ENCODE assay signal across 21 mouse cellular contexts in genomic region chr1:165051294-165051693, GRCm38 (mm10).
DNase-seq lines count a peak whose midpoint lies in the region; ATAC-seq and TF ChIP-seq lines count a peak whose summit lies in the region.
"Had no signal": no experiment of that assay in that cellular context is flagged by ENCODE, and none has a peak within 500 bp of the region (broad histone marks: within the 10 kb centered on the region; RNA-seq: fewer than 3 reads in every experiment).

No protein-coding gene starts in this region.

- WGBS in heart, embryonic 12.5 days: 64% methylated on average over 2 of the region's 2 CpGs
- 63% methylated on average over 2 of the region's 2 CpGs for WGBS in forebrain, postnatal 0 days
- 48% methylated on average over 2 of the region's 2 CpGs for WGBS in lung, postnatal 0 days

- no peak for DNase-seq in CH12.LX (ENCODE audit: extremely low read depth)
- no peak for DNase-seq in forebrain, postnatal 0 days
- DNase-seq in lung, postnatal 0 days (ENCODE audit: low spot score): no peak
- DNase-seq: adrenal gland, adult 2 months; adrenal gland, postnatal 10 days; adrenal gland, postnatal 36 days; B cell, adult 2 months; cerebellum, adult 11-12 months; cerebellum, adult 2 months; cerebellum, adult 9-10 months; cerebellum, postnatal 10 days; cerebellum, postnatal 25 days; embryo, embryonic 11 days had no signal

- in situ Hi-C loops in CH12.LX (cut with MboI; ENCODE audit: low pct_ligation_motif_present, low pct_unique_long_range_greater_than_20kb, low sequenced_read_pairs): no loop called here

- TF ChIP-seq EP300 in CH12.LX (IDR thresholded peaks at IDR 0.05; ENCODE audit: low read length): no peak
- TF ChIP-seq EP300 in lung, postnatal 0 days (IDR thresholded peaks at IDR 0.05): no peak

- no peaks in the 10 kb centered on the region for H3K4me1 ChIP-seq in CH12.LX (ENCODE audit: control insufficient read depth in 1 of 2, insufficient read depth in 2 of 2)
- H3K4me1 ChIP-seq in heart, embryonic 12.5 days (replicated peaks): peaks cover 26% of the 10 kb centered on the region
- peaks cover 5% of the 10 kb centered on the region; the same call in 1 of the 2 replicates for H3K4me1 ChIP-seq in forebrain, postnatal 0 days (ENCODE audit: insufficient read depth)
- H3K4me1 ChIP-seq in lung, postnatal 0 days (ENCODE audit: insufficient read depth, low read depth, low read length): no peaks in the 10 kb centered on the region

- H3K27ac ChIP-seq in CH12.LX (ENCODE audit: insufficient read depth, low read depth): no peak overlapping the region
- H3K27ac ChIP-seq in heart, embryonic 12.5 days (ENCODE audit: poor library complexity, severe bottlenecking): no peak overlapping the region
- H3K27ac ChIP-seq in forebrain, postnatal 0 days (ENCODE audit: low read depth, low read length): no peak overlapping the region
- H3K27ac ChIP-seq in lung, postnatal 0 days (ENCODE audit: low read length): no peak overlapping the region
- H3K27ac ChIP-seq: embryonic facial prominence, embryonic 10.5 days; embryonic facial prominence, embryonic 12.5 days; forebrain, embryonic 13.5 days; forebrain, embryonic 15.5 days had no signal

- H3K9me3 ChIP-seq in CH12.LX (replicated peaks; ENCODE audit: low read length): no peaks in the 10 kb centered on the region
- no peaks in the 10 kb centered on the region for H3K9me3 ChIP-seq in heart, embryonic 12.5 days (replicated peaks)
- no peaks in the 10 kb centered on the region for H3K9me3 ChIP-seq in forebrain, postnatal 0 days (ENCODE audit: low read length)
- no peaks in the 10 kb centered on the region for H3K9me3 ChIP-seq in lung, postnatal 0 days (ENCODE audit: low read length)
- H3K9me3 ChIP-seq: embryonic facial prominence, embryonic 10.5 days; embryonic facial prominence, embryonic 12.5 days; forebrain, embryonic 13.5 days; forebrain, embryonic 15.5 days had no signal

- H3K4me2 ChIP-seq in CH12.LX (ENCODE audit: insufficient read depth, low read depth, poor library complexity, severe bottlenecking): peak overlapping the region; percentile 9; the same call in 1 of the 2 replicates
- no peak overlapping the region for H3K4me2 ChIP-seq in heart, embryonic 12.5 days
- H3K4me2 ChIP-seq in forebrain, postnatal 0 days (ENCODE audit: low read depth): no peak overlapping the region
- H3K4me2 ChIP-seq in lung, postnatal 0 days (replicated peaks; ENCODE audit: low read depth, low read length): no peak overlapping the region
- H3K4me2 ChIP-seq: embryonic facial prominence, embryonic 12.5 days; forebrain, embryonic 13.5 days; forebrain, embryonic 15.5 days had no signal

- TF ChIP-seq RAD21 in CH12.LX (IDR thresholded peaks at IDR 0.05; ENCODE audit: low read depth, low read length): no peak

- H3K9ac ChIP-seq in CH12.LX (ENCODE audit: insufficient read depth, low read depth): no peak overlapping the region
- H3K9ac ChIP-seq in heart, embryonic 12.5 days: no peak overlapping the region
- no peak overlapping the region for H3K9ac ChIP-seq in forebrain, postnatal 0 days
- H3K9ac ChIP-seq in lung, postnatal 0 days (replicated peaks; ENCODE audit: low read depth): no peak overlapping the region
- H3K9ac ChIP-seq: embryonic facial prominence, embryonic 12.5 days; forebrain, embryonic 13.5 days; forebrain, embryonic 15.5 days had no signal

- no peak overlapping the region for H3K4me3 ChIP-seq in CH12.LX (replicated peaks in 1 of 3; ENCODE audit: low read depth in 2 of 3, low read length in 2 of 3, poor library complexity in 1 of 3)
- H3K4me3 ChIP-seq in heart, embryonic 12.5 days: no peak overlapping the region
- H3K4me3 ChIP-seq in forebrain, postnatal 0 days (ENCODE audit: low read depth, low read length): no peak overlapping the region
- H3K4me3 ChIP-seq in lung, postnatal 0 days (ENCODE audit: low read depth, low read length): no peak overlapping the region
- H3K4me3 ChIP-seq: embryonic facial prominence, embryonic 10.5 days; embryonic facial prominence, embryonic 12.5 days; forebrain, embryonic 13.5 days; forebrain, embryonic 15.5 days had no signal

- ATAC-seq in granulocyte monocyte progenitor cell, adult 5-6 weeks (replicated peaks; ENCODE audit: poor library complexity, severe bottlenecking): peak; percentile 86
- ATAC-seq in megakaryocyte progenitor cell, adult 5-6 weeks (replicated peaks; ENCODE audit: poor library complexity): peak; percentile 76
- no peak for ATAC-seq in heart, embryonic 12.5 days (ENCODE audit: insufficient number of reproducible peaks, low FRiP score)
- ATAC-seq in forebrain, postnatal 0 days: no peak
- ATAC-seq in lung, postnatal 0 days: no peak
- ATAC-seq: CD4-positive, CD25-positive, alpha-beta regulatory T cell, adult 4 months; forebrain, embryonic 13.5 days; forebrain, embryonic 15.5 days had no signal

- TF ChIP-seq POLR2A in CH12.LX (IDR thresholded peaks at IDR 0.05; ENCODE audit: low read depth, low read length): no peak

- dilution Hi-C loops in CH12.LX (cut with MboI; ENCODE audit: extremely low pct_ligation_motif_present, extremely low pct_unique_long_range_greater_than_20kb, low sequenced_read_pairs): no loop called here

- TF ChIP-seq CTCF in CH12.LX (conservative IDR thresholded peaks at IDR 0.05 in 1 of 2, IDR thresholded peaks at IDR 0.05 in 1 of 2; ENCODE audit: low read depth in 2 of 2, low read length in 2 of 2): no peak
- TF ChIP-seq CTCF in forebrain, postnatal 0 days (IDR thresholded peaks at IDR 0.05; ENCODE audit: low read depth): no peak
- no peak for TF ChIP-seq CTCF in lung, postnatal 0 days (IDR thresholded peaks at IDR 0.05)

- no peaks in the 10 kb centered on the region for H3K36me3 ChIP-seq in CH12.LX (replicated peaks in 1 of 2; ENCODE audit: control insufficient read depth in 1 of 2, insufficient read depth in 1 of 2, low read length in 1 of 2)
- no peaks in the 10 kb centered on the region for H3K36me3 ChIP-seq in heart, embryonic 12.5 days
- H3K36me3 ChIP-seq in forebrain, postnatal 0 days (ENCODE audit: insufficient read depth): no peaks in the 10 kb centered on the region
- H3K36me3 ChIP-seq in lung, postnatal 0 days (ENCODE audit: insufficient read depth, low read length): no peaks in the 10 kb centered on the region
- H3K36me3 ChIP-seq: embryonic facial prominence, embryonic 10.5 days; embryonic facial prominence, embryonic 12.5 days; forebrain, embryonic 15.5 days had no signal

- no peaks in the 10 kb centered on the region for H3K27me3 ChIP-seq in CH12.LX (replicated peaks)
- no peaks in the 10 kb centered on the region for H3K27me3 ChIP-seq in heart, embryonic 12.5 days (replicated peaks)
- no peaks in the 10 kb centered on the region for H3K27me3 ChIP-seq in forebrain, postnatal 0 days (ENCODE audit: insufficient read depth, low read length)
- no peaks in the 10 kb centered on the region for H3K27me3 ChIP-seq in lung, postnatal 0 days (replicated peaks; ENCODE audit: insufficient read depth, low read length)
- H3K27me3 ChIP-seq: embryonic facial prominence, embryonic 12.5 days; forebrain, embryonic 13.5 days; forebrain, embryonic 15.5 days had no signal

- no peaks in the 10 kb centered on the region for H3K79me2 ChIP-seq in CH12.LX (replicated peaks; ENCODE audit: control insufficient read depth, extremely low read depth, insufficient read depth, poor library complexity, severe bottlenecking)

TF ChIP-seq in CH12.LX, 34 proteins besides CTCF, POLR2A, EP300 and RAD21:
- no peak for TF ChIP-seq USF2 (conservative IDR thresholded peaks at IDR 0.05; ENCODE audit: low read depth, low read length)
- no peak for TF ChIP-seq NRF1 (IDR thresholded peaks at IDR 0.05; ENCODE audit: low read depth, low read length)
- no peak for TF ChIP-seq ZKSCAN1 (IDR thresholded peaks at IDR 0.05; ENCODE audit: borderline replicate concordance, low read depth, low read length)
- no peak for TF ChIP-seq MXI1 (IDR thresholded peaks at IDR 0.05; ENCODE audit: low read depth, low read length)
- no peak for TF ChIP-seq CHD1 (IDR thresholded peaks at IDR 0.05; ENCODE audit: low read depth, low read length)
- no peak for TF ChIP-seq JUN (IDR thresholded peaks at IDR 0.05; ENCODE audit: insufficient read depth, low read depth, low read length)
- TF ChIP-seq ETS1 (conservative IDR thresholded peaks at IDR 0.05; ENCODE audit: low read depth, low read length): no peak
- no peak for TF ChIP-seq MEF2A (IDR thresholded peaks at IDR 0.05; ENCODE audit: borderline replicate concordance, low read depth, low read length)
- no peak for TF ChIP-seq USF1 (IDR thresholded peaks at IDR 0.05; ENCODE audit: low read depth, low read length)
- TF ChIP-seq E2F4 (IDR thresholded peaks at IDR 0.05; ENCODE audit: insufficient replicate concordance, low read depth, low read length): no peak
- TF ChIP-seq ZC3H11A (IDR thresholded peaks at IDR 0.05; ENCODE audit: low read depth, low read length): no peak
- TF ChIP-seq UBTF (IDR thresholded peaks at IDR 0.05; ENCODE audit: low read depth, low read length): no peak
- no peak for TF ChIP-seq HCFC1 (IDR thresholded peaks at IDR 0.05; ENCODE audit: low read depth, low read length)
- no peak for TF ChIP-seq TBP (conservative IDR thresholded peaks at IDR 0.05; ENCODE audit: low read depth, low read length)
- TF ChIP-seq MAZ (IDR thresholded peaks at IDR 0.05; ENCODE audit: low read depth, low read length): no peak
- no peak for TF ChIP-seq TCF12 (IDR thresholded peaks at IDR 0.05; ENCODE audit: low read depth, low read length)
- no peak for TF ChIP-seq JUND (conservative IDR thresholded peaks at IDR 0.05; ENCODE audit: low read depth, low read length)
- TF ChIP-seq IRF4 (IDR thresholded peaks at IDR 0.05; ENCODE audit: low read depth, low read length): no peak
- no peak for TF ChIP-seq SIN3A (IDR thresholded peaks at IDR 0.05; ENCODE audit: low read length)
- no peak for TF ChIP-seq RCOR1 (conservative IDR thresholded peaks at IDR 0.05; ENCODE audit: low read depth, low read length)

Comparison
In these comparisons a context has a peak if more than half of its experiments do, and no peak if none do; other contexts are left out.
1. ATAC-seq: peak in granulocyte monocyte progenitor cell, adult 5-6 weeks (single experiment) and megakaryocyte progenitor cell, adult 5-6 weeks (single experiment); none in heart, embryonic 12.5 days (single experiment), forebrain, postnatal 0 days (single experiment) and lung, postnatal 0 days (single experiment).